Mouse (Mus musculus): ENCODE data around the gene AW549877. TPM values are rescaled to one million over a fixed set of nuclear protein-coding genes. Genes with fewer than 3 reads are reported as not detected.

The AW549877 gene
- polyA plus RNA-seq, 1 experiment from 2014 or later = 33.1 TPM

- no peaks in the 10 kb centered on the region for H3K27me3 ChIP-seq (ENCODE audit: insufficient read depth, low read length)
- no peak for DNase-seq (ENCODE audit: low spot score)
- H3K4me2 ChIP-seq (ENCODE audit: low read length) = peak overlapping the region; percentile 53
- no peaks in the 10 kb centered on the region for H3K9me3 ChIP-seq (replicated peaks; ENCODE audit: low read length)
- H3K4me1 ChIP-seq (replicated peaks; ENCODE audit: insufficient read depth, low read length) = 0 out of 2 replicates have a peak, but pooled peaks cover 3% of the 10 kb centered on the region
- WGBS = 23% methylated on average over 14 of the region's 14 CpGs
- TF ChIP-seq CTCF (IDR thresholded peaks at IDR 0.05; ENCODE audit: low read depth) = no peak
- H3K9ac ChIP-seq (ENCODE audit: low read depth, low read length) = peak overlapping the region; percentile 61
- peak overlapping the region; percentile 87 for H3K27ac ChIP-seq
- peak overlapping the region; percentile 44 for H3K4me3 ChIP-seq (replicated peaks; ENCODE audit: low read depth, low read length)
- no peak for ATAC-seq (replicated peaks; ENCODE audit: low FRiP score, low read depth)
- peaks cover 12% of the 10 kb centered on the region for H3K36me3 ChIP-seq (ENCODE audit: insufficient read depth, low read length)
Measured at GRCm38 (mm10) chr15:3994852-3995447, 594 bp downstream of the AW549877 start.

GRCm38 (mm10) chr15:3987981-3988380 is 7.6 kb downstream of the AW549877 start:
- Histone ChIP-seq H3K36me3 (ENCODE audit: insufficient read depth, low read length) (peaks cover 38% of the 10 kb centered on the region), H3K4me3 (replicated peaks; ENCODE audit: low read depth, low read length) (no peak overlapping the region), H3K9me3 (replicated peaks; ENCODE audit: low read length) (no peaks in the 10 kb centered on the region), H3K9ac (ENCODE audit: low read depth, low read length) (no peak overlapping the region), H3K27ac (no peak overlapping the region), H3K27me3 (ENCODE audit: insufficient read depth, low read length) (no peaks in the 10 kb centered on the region), H3K4me2 (ENCODE audit: low read length) (no peak overlapping the region), H3K4me1 (replicated peaks; ENCODE audit: insufficient read depth, low read length) (no peaks in the 10 kb centered on the region)
- WGBS = 62% methylated on average over 2 of the region's 2 CpGs
- peak; percentile 77 for TF ChIP-seq CTCF (IDR thresholded peaks at IDR 0.05; ENCODE audit: low read depth)
- no peak for ATAC-seq (replicated peaks; ENCODE audit: low FRiP score, low read depth)
- peak; percentile 69 for DNase-seq (ENCODE audit: low spot score)

GRCm38 (mm10) chr15:3984876-3985275 is 10.7 kb downstream of the AW549877 start:
- Histone ChIP-seq H3K36me3 (ENCODE audit: insufficient read depth, low read length) (peaks cover 29% of the 10 kb centered on the region), H3K9me3 (replicated peaks; ENCODE audit: low read length) (no peaks in the 10 kb centered on the region), H3K27me3 (ENCODE audit: insufficient read depth, low read length) (no peaks in the 10 kb centered on the region), H3K9ac (ENCODE audit: low read depth, low read length) (no peak overlapping the region), H3K4me3 (replicated peaks; ENCODE audit: low read depth, low read length) (no peak overlapping the region), H3K4me1 (replicated peaks; ENCODE audit: insufficient read depth, low read length) (no peaks in the 10 kb centered on the region), H3K27ac (no peak overlapping the region), H3K4me2 (ENCODE audit: low read length) (no peak overlapping the region)
- 84% methylated on average over 2 of the region's 2 CpGs for WGBS
- TF ChIP-seq CTCF (IDR thresholded peaks at IDR 0.05; ENCODE audit: low read depth) = no peak
- ATAC-seq (replicated peaks; ENCODE audit: low FRiP score, low read depth) = no peak
- DNase-seq (ENCODE audit: low spot score) = no peak

GRCm38 (mm10) chr15:3982732-3983131 is 12.8 kb downstream of the AW549877 start:
- Histone ChIP-seq H3K9ac (ENCODE audit: low read depth, low read length) (no peak overlapping the region), H3K4me2 (ENCODE audit: low read length) (no peak overlapping the region), H3K36me3 (ENCODE audit: insufficient read depth, low read length) (peaks cover 26% of the 10 kb centered on the region), H3K9me3 (replicated peaks; ENCODE audit: low read length) (no peaks in the 10 kb centered on the region), H3K4me1 (replicated peaks; ENCODE audit: insufficient read depth, low read length) (no peaks in the 10 kb centered on the region), H3K4me3 (replicated peaks; ENCODE audit: low read depth, low read length) (no peak overlapping the region), H3K27me3 (ENCODE audit: insufficient read depth, low read length) (no peaks in the 10 kb centered on the region), H3K27ac (no peak overlapping the region)
- no peak for TF ChIP-seq CTCF (IDR thresholded peaks at IDR 0.05; ENCODE audit: low read depth)
- DNase-seq (ENCODE audit: low spot score) (no peak), ATAC-seq (replicated peaks; ENCODE audit: low FRiP score, low read depth) (no peak)
- WGBS = 89% methylated on average over 5 of the region's 5 CpGs

- DNase-seq (ENCODE audit: low spot score) = no peak
- Histone ChIP-seq H3K9ac (ENCODE audit: low read depth, low read length) (peak overlapping the region; percentile 96; the same call in 1 of the 2 replicates), H3K27me3 (ENCODE audit: insufficient read depth, low read length) (no peaks in the 10 kb centered on the region), H3K9me3 (replicated peaks; ENCODE audit: low read length) (no peaks in the 10 kb centered on the region), H3K4me2 (ENCODE audit: low read length) (peak overlapping the region; percentile 75), H3K4me3 (replicated peaks; ENCODE audit: low read depth, low read length) (peak overlapping the region; percentile 73; the same call in 1 of the 2 replicates), H3K36me3 (ENCODE audit: insufficient read depth, low read length) (0 out of 2 replicates have a peak, but pooled peaks cover 11% of the 10 kb centered on the region), H3K27ac (peak overlapping the region; percentile 99), H3K4me1 (replicated peaks; ENCODE audit: insufficient read depth, low read length) (no peaks in the 10 kb centered on the region)
- no peak for ATAC-seq (replicated peaks; ENCODE audit: low FRiP score, low read depth)
- 69% methylated on average over 3 of the region's 3 CpGs for WGBS
- no peak for TF ChIP-seq CTCF (IDR thresholded peaks at IDR 0.05; ENCODE audit: low read depth)
Measured at GRCm38 (mm10) chr15:3979871-3980270, 15.7 kb downstream of the AW549877 start.

- DNase-seq (ENCODE audit: low spot score) (peak; percentile 87), ATAC-seq (replicated peaks; ENCODE audit: low FRiP score, low read depth) (peak; percentile 98)
- H3K9ac ChIP-seq (ENCODE audit: low read depth, low read length) = peak within 1 kb of the TSS; percentile 96
- under 1% methylated on average over 60 of the region's 61 CpGs for WGBS
- no peaks in the 10 kb centered on the region for H3K4me1 ChIP-seq (replicated peaks; ENCODE audit: insufficient read depth, low read length)
- H3K27ac ChIP-seq = peak within 1 kb of the TSS; percentile 99
- no peaks in the 10 kb centered on the region for H3K9me3 ChIP-seq (replicated peaks; ENCODE audit: low read length)
- H3K36me3 ChIP-seq (ENCODE audit: insufficient read depth, low read length) = 0 out of 2 replicates have a peak, but pooled peaks cover 5% of the 10 kb centered on the region
- H3K4me2 ChIP-seq (ENCODE audit: low read length) = peak within 1 kb of the TSS; percentile 75
- no peaks in the 10 kb centered on the region for H3K27me3 ChIP-seq (ENCODE audit: insufficient read depth, low read length)
- peak within 1 kb of the TSS; percentile 73 for H3K4me3 ChIP-seq (replicated peaks; ENCODE audit: low read depth, low read length)
- TF ChIP-seq CTCF (IDR thresholded peaks at IDR 0.05; ENCODE audit: low read depth) = no peak
Measured at GRCm38 (mm10) chr15:3979061-3979848, 16.3 kb downstream of the AW549877 start, which contains the start of gene Fbxo4. Fbxo4 (minus strand) TSS chr15:3979573.
